Mouse (Mus musculus) neutrophil, adult 83 days (primary cell): ENCODE measurements around the gene Glt1d1. TPM values are rescaled to one million over a fixed set of nuclear protein-coding genes. Genes with fewer than 3 reads are reported as not detected.

ENCODE experiments used
- total RNA-seq, 2 experiments: library from RNA; stranded (reverse); gene quantifications; one replicate each; pipeline ENCODE4 v1.2.4; 2023

Glt1d1 gene
- total RNA-seq, result 1 to 10 TPM; 3.6 to 5.7 TPM

GRCm38 (mm10) chr5:127632167-127633145 lies at the start of gene Glt1d1, which contains the start of gene Slc15a4:
TSS of gene Glt1d1 (plus strand) at chr5:127632262.
TSS of gene Slc15a4 (minus strand) at chr5:127632897.

Other genes with a start within 250 kb of the Glt1d1 start
- 10 to 100 TPM; 48.6 to 56.5 TPM for gene Slc15a4, start 635 bp downstream of the Glt1d1 start, total RNA-seq